Mouse (Mus musculus) testis, adult 2 months (tissue): ENCODE data around the gene Zfp462. TPM values are rescaled to one million over a fixed set of nuclear protein-coding genes. Genes with fewer than 3 reads are reported as not detected.

Source experiments
- H3K27ac ChIP-seq: fragments of 200-500 bp; 2 replicates; pipeline ENCODE4 v1.5.1; 2012; ENCODE audit warnings: low read depth, low read length; ENCODE audit not compliant: control insufficient read depth, insufficient read depth
- H3K27me3 ChIP-seq: fragments of 200-500 bp; 2 replicates; pipeline ENCODE4 v1.6.1; 2012; ENCODE audit warnings: mild to moderate bottlenecking, low read length, moderate library complexity; ENCODE audit not compliant: control insufficient read depth, insufficient read depth
- H3K36me3 ChIP-seq: fragments of 200-500 bp; 2 replicates; pipeline ENCODE4 v1.6.1; 2012; ENCODE audit warnings: mild to moderate bottlenecking, low read length; ENCODE audit not compliant: control insufficient read depth, insufficient read depth
- H3K4me1 ChIP-seq: fragments of 200-500 bp; 2 replicates; pipeline ENCODE4 v1.6.1; 2012; ENCODE audit warnings: low read length; ENCODE audit not compliant: control insufficient read depth, insufficient read depth
- H3K4me3 ChIP-seq: fragments of 200-500 bp; 2 replicates; pipeline ENCODE4 v1.5.1; 2012; ENCODE audit warnings: low read depth, mild to moderate bottlenecking, low read length, moderate library complexity, mixed read lengths; ENCODE audit not compliant: control insufficient read depth
- CTCF ChIP-seq: fragments of 200-500 bp; IDR thresholded peaks from 2 replicates; pipeline ENCODE4 v1.5.1; 2012; ENCODE audit warnings: low read depth, mild to moderate bottlenecking, inconsistent platforms, low read length, moderate library complexity; ENCODE audit not compliant: control insufficient read depth, insufficient read depth, insufficient replicate concordance
- POLR2A ChIP-seq: fragments of 200-500 bp; IDR thresholded peaks from 2 replicates; pipeline ENCODE4 v1.6.1; 2012; ENCODE audit warnings: low read depth, mild to moderate bottlenecking, inconsistent platforms, low read length, moderate library complexity; ENCODE audit not compliant: control insufficient read depth
- polyA plus RNA-seq: library from polyadenylated mRNA; depleted of rRNA; stranded (reverse); fragments of >200 nt; gene quantifications from 2 replicates; pipeline ENCODE4 v1.2.3, GENCODE M21; 2012

The Zfp462 gene
- polyA plus RNA-seq, 1 experiment, result 5.7 TPM

- Histone ChIP-seq H3K27ac (no peak overlapping the region), H3K27me3 (no peaks in the 10 kb centered on the region), H3K4me1 (no peaks in the 10 kb centered on the region), H3K4me3 (no peak overlapping the region), H3K36me3 (no peaks in the 10 kb centered on the region)
- no peak for TF ChIP-seq POLR2A
- TF ChIP-seq CTCF, result no peak
Observed at GRCm38 (mm10) chr4:55013563-55014248, 68.9 kb downstream of the Zfp462 start.

GRCm38 (mm10) chr4:55014731-55015463 lies 70.0 kb downstream of the Zfp462 start:
- H3K36me3 ChIP-seq, result no peaks in the 10 kb centered on the region
- TF ChIP-seq CTCF, result no peak
- no peak for TF ChIP-seq POLR2A

GRCm38 (mm10) chr4:55015517-55015916 lies 70.7 kb downstream of the Zfp462 start:
- H3K27ac ChIP-seq, result no peak overlapping the region
- H3K4me1 ChIP-seq, result no peaks in the 10 kb centered on the region
- no peak overlapping the region for H3K4me3 ChIP-seq
- H3K36me3 ChIP-seq, result no peaks in the 10 kb centered on the region
- TF ChIP-seq POLR2A, result no peak
- TF ChIP-seq CTCF, result no peak
- H3K27me3 ChIP-seq, result no peaks in the 10 kb centered on the region

More at GRCm38 (mm10) chr4:55014731-55015463, 70.0 kb downstream of the Zfp462 start:
- no peaks in the 10 kb centered on the region for H3K4me1 ChIP-seq
- H3K27ac ChIP-seq, result no peak overlapping the region
- no peaks in the 10 kb centered on the region for H3K27me3 ChIP-seq
- no peak overlapping the region for H3K4me3 ChIP-seq

- no peaks in the 10 kb centered on the region for H3K27me3 ChIP-seq
- H3K27ac ChIP-seq, result no peak overlapping the region
- TF ChIP-seq CTCF (no peak), POLR2A (no peak)
- H3K4me3 ChIP-seq, result no peak overlapping the region
- no peaks in the 10 kb centered on the region for H3K4me1 ChIP-seq
- no peaks in the 10 kb centered on the region for H3K36me3 ChIP-seq
Observed at GRCm38 (mm10) chr4:55026109-55026646, 81.3 kb downstream of the Zfp462 start.

- no peak overlapping the region for H3K27ac ChIP-seq
- no peaks in the 10 kb centered on the region for H3K36me3 ChIP-seq
- no peaks in the 10 kb centered on the region for H3K4me1 ChIP-seq
- TF ChIP-seq CTCF, result no peak
- H3K4me3 ChIP-seq, result no peak overlapping the region
- no peaks in the 10 kb centered on the region for H3K27me3 ChIP-seq
Observed at GRCm38 (mm10) chr4:55030401-55030800, 85.6 kb downstream of the Zfp462 start.

GRCm38 (mm10) chr4:55032317-55032930 lies 87.6 kb downstream of the Zfp462 start:
- TF ChIP-seq CTCF (no peak), POLR2A (no peak)
- H3K36me3 ChIP-seq, result no peaks in the 10 kb centered on the region

GRCm38 (mm10) chr4:55033452-55033851 lies 88.6 kb downstream of the Zfp462 start:
- Histone ChIP-seq H3K27ac (no peak overlapping the region), H3K4me1 (no peaks in the 10 kb centered on the region), H3K36me3 (no peaks in the 10 kb centered on the region), H3K4me3 (no peak overlapping the region), H3K27me3 (no peaks in the 10 kb centered on the region)
- TF ChIP-seq CTCF, result no peak
- TF ChIP-seq POLR2A, result no peak

More at GRCm38 (mm10) chr4:55032317-55032930, 87.6 kb downstream of the Zfp462 start:
- no peaks in the 10 kb centered on the region for H3K4me1 ChIP-seq
- no peaks in the 10 kb centered on the region for H3K27me3 ChIP-seq
- H3K4me3 ChIP-seq, result no peak overlapping the region
- no peak overlapping the region for H3K27ac ChIP-seq
